Mouse (Mus musculus) forebrain, embryonic 11.5 days (tissue): ENCODE results near the gene Slc11a1. TPM values are rescaled to one million over a fixed set of nuclear protein-coding genes. Genes with fewer than 3 reads are reported as not detected.

ENCODE experiments used
- ATAC-seq: fragments of 200-750 bp; cut with Nextera tagmentation; replicated peaks from 2 replicates; pipeline ENCODE4 v1.8.0; 2017; ENCODE audit warnings: moderate TSS enrichment; ENCODE audit not compliant: low FRiP score
- DNase-seq: peaks from one replicate; pipeline ENCODE4 v3.0.0-alpha.2; 2017; ENCODE audit warnings: low spot score
- H3K27ac ChIP-seq: fragments of 300-500 bp; sonication (generic); 2 replicates; pipeline ENCODE4 v1.5.1; 2014; ENCODE audit warnings: low read depth, low read length
- H3K27me3 ChIP-seq: fragments of 300-500 bp; sonication (generic); 2 replicates; pipeline ENCODE4 v1.6.1; 2014; ENCODE audit warnings: mild to moderate bottlenecking, low read length, mixed read lengths; ENCODE audit not compliant: control insufficient read depth, insufficient read depth
- H3K36me3 ChIP-seq: fragments of 300-500 bp; sonication (generic); 2 replicates; pipeline ENCODE4 v1.6.1; 2014; ENCODE audit warnings: mild to moderate bottlenecking, low read length, moderate library complexity, mixed read lengths; ENCODE audit not compliant: control insufficient read depth, insufficient read depth
- H3K4me1 ChIP-seq: fragments of 300-500 bp; sonication (generic); replicated peaks from 2 replicates; pipeline ENCODE4 v1.6.1; 2014; ENCODE audit warnings: low read length, mixed read lengths; ENCODE audit not compliant: control insufficient read depth, insufficient read depth
- H3K4me2 ChIP-seq: fragments of 300-500 bp; sonication (generic); 2 replicates; pipeline ENCODE4 v1.6.1; 2014; ENCODE audit warnings: low read depth, mild to moderate bottlenecking, low read length, moderate library complexity, mixed read lengths; ENCODE audit not compliant: severe bottlenecking
- H3K4me3 ChIP-seq: fragments of 300-500 bp; sonication (generic); 2 replicates; pipeline ENCODE4 v1.5.1; 2014; ENCODE audit warnings: low read depth, low read length
- H3K9ac ChIP-seq: fragments of 300-500 bp; sonication (generic); 2 replicates; pipeline ENCODE4 v1.6.1; 2014; ENCODE audit warnings: low read length
- H3K9me3 ChIP-seq: fragments of 300-500 bp; sonication (generic); 2 replicates; pipeline ENCODE4 v1.6.1; 2016; ENCODE audit warnings: low read length, mixed read lengths; ENCODE audit not compliant: control insufficient read depth
- WGBS: fragments of 180-500 bp; shearing (Covaris S2); extraction: QIAGEN DNeasy Blood & Tissue Kit; methylation state at CpG from one replicate; pipeline ENCODE4 v1.1.7; 2014; 5-methylcytosine and 5-hydroxymethylcytosine counted together
- polyA plus RNA-seq: library from polyadenylated mRNA; unstranded; fragments of >200 nt; fragmentation: Nextera tagmentation; extraction: Ambion mirVana; gene quantifications from 2 replicates; pipeline ENCODE4 v1.2.1, GENCODE M21; 2014

Gene Slc11a1
- polyA plus RNA-seq, 1 experiment from 2014 or later: 1.9 TPM

DNA sequence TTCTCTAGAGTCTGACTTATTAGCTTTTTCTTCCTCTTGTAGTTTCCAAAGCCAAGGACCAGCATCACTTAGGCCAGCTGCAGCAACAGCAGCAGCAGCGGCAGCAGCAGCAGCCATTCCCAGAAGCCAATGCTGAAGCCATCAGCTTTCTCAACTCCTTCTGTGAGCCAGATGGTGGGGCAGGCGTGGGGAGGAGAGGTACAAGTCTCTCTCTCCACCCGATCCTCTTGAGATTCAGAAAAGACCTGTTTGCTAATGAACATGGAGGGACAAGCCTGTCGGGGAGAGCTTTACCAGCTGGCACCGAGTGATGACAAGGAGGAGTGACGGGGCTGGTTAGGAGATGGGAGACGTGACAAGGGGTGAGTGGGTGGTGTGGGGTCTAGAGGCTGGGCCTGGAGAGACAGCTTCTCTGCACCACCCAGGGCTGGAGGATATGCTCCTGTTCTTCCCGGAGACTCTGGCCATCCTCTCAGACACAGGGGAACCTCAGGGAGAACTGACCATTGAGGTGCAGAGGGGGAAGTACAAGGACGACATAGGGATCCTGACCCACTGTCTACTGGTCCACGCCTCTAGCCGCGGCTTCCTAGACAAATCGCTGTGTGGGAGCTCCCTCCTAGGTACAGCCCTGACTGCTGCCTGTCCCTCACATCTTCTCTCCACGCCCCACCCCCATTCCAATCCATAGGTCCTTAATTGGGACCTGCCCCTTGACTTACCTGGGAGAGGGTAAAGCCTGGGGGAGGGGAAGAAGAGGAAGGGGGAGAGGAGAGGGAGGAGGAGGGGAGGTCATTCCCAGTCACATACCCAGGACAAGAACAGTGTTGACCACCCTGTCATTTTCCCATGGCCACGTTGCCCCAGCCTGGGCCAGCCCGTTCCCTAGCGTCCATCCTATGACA lies 12.4 kb upstream of the Slc11a1 start:
- DNase-seq (no peak), ATAC-seq (no peak)
- no peaks in the 10 kb centered on the region for H3K36me3 ChIP-seq
- no peaks in the 10 kb centered on the region for H3K9me3 ChIP-seq
- WGBS: 70% methylated on average over 17 of the region's 17 CpGs
- H3K9ac ChIP-seq: no peak overlapping the region
- H3K27me3 ChIP-seq: no peaks in the 10 kb centered on the region
- no peaks in the 10 kb centered on the region for H3K4me1 ChIP-seq
- H3K4me2 ChIP-seq: no peak overlapping the region
- no peak overlapping the region for H3K27ac ChIP-seq
- H3K4me3 ChIP-seq: no peak overlapping the region

DNA sequence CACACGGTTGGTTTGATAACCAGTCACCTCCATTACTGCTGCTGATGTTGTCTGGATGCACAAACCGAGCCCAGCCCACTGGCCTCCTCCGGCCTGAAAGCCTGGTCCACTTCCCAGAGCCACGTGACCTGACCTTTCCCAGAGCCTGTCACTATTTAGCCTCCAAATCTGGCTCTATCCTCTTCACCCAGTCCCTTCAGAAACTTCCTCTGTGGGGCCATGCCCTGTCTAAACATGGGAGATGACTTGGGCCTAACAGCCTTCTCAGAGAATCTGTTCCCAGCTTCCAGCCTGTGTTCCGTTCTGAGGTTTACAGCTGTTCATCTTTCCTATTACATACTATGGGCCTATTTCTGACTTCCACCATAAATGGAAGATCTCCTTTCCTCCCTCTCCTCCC lies 11.6 kb upstream of the Slc11a1 start:
- H3K36me3 ChIP-seq: no peaks in the 10 kb centered on the region
- DNase-seq: no peak
- 82% methylated on average over 5 of the region's 5 CpGs for WGBS
- H3K27ac ChIP-seq: no peak overlapping the region
- H3K4me2 ChIP-seq: no peak overlapping the region
- no peaks in the 10 kb centered on the region for H3K9me3 ChIP-seq
- no peak overlapping the region for H3K9ac ChIP-seq
- no peak for ATAC-seq
- peaks cover 2% of the 10 kb centered on the region; the same call in 1 of the 2 replicates for H3K4me1 ChIP-seq
- H3K4me3 ChIP-seq: no peak overlapping the region
- H3K27me3 ChIP-seq: no peaks in the 10 kb centered on the region

DNA sequence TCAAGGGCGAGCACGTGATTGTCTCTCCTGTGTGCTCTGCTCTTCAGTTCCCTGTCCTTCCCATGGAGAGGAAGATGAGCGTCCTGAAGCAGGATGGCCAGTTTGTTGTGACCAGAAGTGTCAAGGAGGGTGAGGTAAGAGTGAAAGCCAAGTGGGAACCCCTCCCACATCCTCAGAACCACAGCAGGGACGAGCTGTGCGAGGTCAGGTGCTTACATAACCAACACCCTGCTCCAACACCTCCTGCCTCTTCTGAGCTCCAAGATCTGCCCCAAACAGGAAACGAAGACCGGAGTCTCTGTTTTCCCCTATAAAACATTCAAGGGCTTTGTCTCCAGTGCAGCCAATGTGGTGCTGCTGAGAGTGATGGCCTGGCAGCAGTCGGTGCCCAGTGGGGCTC lies 10.7 kb upstream of the Slc11a1 start:
- Histone ChIP-seq H3K9me3 (no peaks in the 10 kb centered on the region), H3K4me3 (no peak overlapping the region), H3K27me3 (no peaks in the 10 kb centered on the region), H3K4me1 (peaks cover 2% of the 10 kb centered on the region; the same call in 1 of the 2 replicates), H3K27ac (no peak overlapping the region), H3K4me2 (no peak overlapping the region), H3K9ac (no peak overlapping the region), H3K36me3 (no peaks in the 10 kb centered on the region)
- 88% methylated on average over 8 of the region's 8 CpGs for WGBS
- ATAC-seq (no peak), DNase-seq (no peak)

DNA sequence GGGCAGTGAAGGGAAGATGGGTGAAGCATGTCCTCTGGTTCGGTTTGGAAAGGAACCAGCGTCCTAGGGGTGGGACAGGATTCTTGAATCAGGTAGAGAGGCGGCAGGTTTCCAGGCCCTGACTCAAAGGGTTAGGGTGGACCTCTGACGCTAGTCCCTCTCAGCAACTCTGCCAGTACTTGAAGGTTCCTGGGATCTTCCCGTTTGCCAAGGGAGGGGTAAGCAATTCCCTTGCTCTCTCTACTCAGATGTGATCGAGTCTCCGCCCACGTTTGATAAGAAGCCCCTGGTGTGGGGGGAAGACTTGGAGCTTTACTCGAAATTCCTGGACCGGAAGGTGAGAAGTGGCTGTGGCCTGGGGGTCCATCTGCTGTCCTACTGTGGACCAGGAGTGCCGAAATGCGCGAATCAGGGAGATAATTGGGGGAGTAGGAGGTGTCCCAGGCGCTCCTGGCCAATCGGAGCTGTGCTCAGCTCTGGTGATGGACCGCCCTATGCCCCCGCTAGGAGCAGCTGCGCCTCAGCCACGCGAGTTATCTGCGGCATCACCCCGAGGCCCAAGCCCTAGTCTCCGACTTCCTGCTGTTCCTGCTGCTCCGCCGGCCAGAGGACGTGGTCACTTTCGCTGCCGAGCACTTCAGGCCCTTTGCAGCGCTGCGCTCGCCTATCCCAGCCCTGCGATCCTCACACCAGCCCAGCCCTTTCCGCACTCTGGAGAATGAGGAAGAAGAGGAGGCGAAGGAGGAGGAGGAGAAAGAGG lies 6.9 kb upstream of the Slc11a1 start:
- no peaks in the 10 kb centered on the region for H3K27me3 ChIP-seq
- H3K4me2 ChIP-seq: peak overlapping the region; percentile 52
- ATAC-seq (no peak), DNase-seq (peak; percentile 68)
- peaks cover 2% of the 10 kb centered on the region; the same call in 1 of the 2 replicates for H3K4me1 ChIP-seq
- peak overlapping the region; percentile 14; the same call in 1 of the 2 replicates for H3K4me3 ChIP-seq
- WGBS: 23% methylated on average over 34 of the region's 34 CpGs
- H3K36me3 ChIP-seq: no peaks in the 10 kb centered on the region
- peak overlapping the region; percentile 43 for H3K9ac ChIP-seq
- no peaks in the 10 kb centered on the region for H3K9me3 ChIP-seq
- H3K27ac ChIP-seq: no peak overlapping the region

DNA sequence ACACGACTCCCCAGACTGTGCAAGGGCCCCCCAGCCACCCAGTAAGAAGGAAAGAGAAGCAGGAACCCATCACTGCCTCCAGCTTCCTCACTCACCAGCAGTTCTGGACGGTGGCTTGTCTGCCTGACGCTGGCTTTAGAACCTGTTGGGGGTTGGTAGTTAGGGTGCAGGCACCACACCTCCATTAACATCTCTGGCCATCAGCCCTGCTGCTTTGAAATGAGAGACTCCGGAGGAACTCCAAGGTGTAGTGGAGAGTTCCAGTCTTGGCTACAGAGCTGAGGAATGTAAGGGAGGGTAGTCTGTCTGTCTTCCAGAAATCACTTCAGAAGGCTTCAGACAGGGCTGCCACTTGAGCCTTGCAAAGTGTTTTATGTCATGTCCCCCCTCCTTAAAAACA lies 5.0 kb upstream of the Slc11a1 start:
- no peak for ATAC-seq

DNA sequence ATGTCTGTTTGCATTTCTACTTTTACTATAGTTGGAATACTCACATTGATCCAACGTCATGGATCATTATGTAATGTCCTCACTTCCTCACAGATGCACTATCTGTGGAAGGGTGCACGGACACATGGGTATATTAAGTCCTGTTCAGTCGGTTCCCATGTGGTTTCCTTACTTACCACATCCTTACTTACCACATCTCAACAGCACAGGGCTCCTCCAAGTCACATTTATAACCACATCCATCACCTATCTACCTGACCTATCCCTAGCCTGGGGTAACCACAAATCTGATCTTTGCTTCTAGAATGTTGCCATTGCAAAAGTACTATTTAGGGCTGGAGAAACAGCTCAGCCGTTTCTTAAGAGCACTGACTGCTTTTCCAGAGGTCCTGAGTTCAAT lies 1.6 kb upstream of the Slc11a1 start:
- Histone ChIP-seq H3K4me3 (no peak overlapping the region), H3K4me2 (no peak overlapping the region), H3K4me1 (peaks cover under 1% of the 10 kb centered on the region; the same call in 1 of the 2 replicates), H3K27me3 (no peaks in the 10 kb centered on the region), H3K36me3 (no peaks in the 10 kb centered on the region), H3K27ac (no peak overlapping the region), H3K9ac (no peak overlapping the region), H3K9me3 (no peaks in the 10 kb centered on the region)
- 84% methylated on average over 4 of the region's 4 CpGs for WGBS
- ATAC-seq (no peak), DNase-seq (no peak)

More for the DNA sequence above, 5.0 kb upstream of the Slc11a1 start:
- no peak overlapping the region for H3K9ac ChIP-seq
- no peaks in the 10 kb centered on the region for H3K9me3 ChIP-seq
- no peaks in the 10 kb centered on the region for H3K27me3 ChIP-seq
- no peak overlapping the region for H3K27ac ChIP-seq
- 67% methylated on average over 4 of the region's 4 CpGs for WGBS
- peaks cover 2% of the 10 kb centered on the region; the same call in 1 of the 2 replicates for H3K4me1 ChIP-seq
- no peak for DNase-seq
- no peaks in the 10 kb centered on the region for H3K36me3 ChIP-seq
- H3K4me3 ChIP-seq: no peak overlapping the region
- no peak overlapping the region for H3K4me2 ChIP-seq

DNA sequence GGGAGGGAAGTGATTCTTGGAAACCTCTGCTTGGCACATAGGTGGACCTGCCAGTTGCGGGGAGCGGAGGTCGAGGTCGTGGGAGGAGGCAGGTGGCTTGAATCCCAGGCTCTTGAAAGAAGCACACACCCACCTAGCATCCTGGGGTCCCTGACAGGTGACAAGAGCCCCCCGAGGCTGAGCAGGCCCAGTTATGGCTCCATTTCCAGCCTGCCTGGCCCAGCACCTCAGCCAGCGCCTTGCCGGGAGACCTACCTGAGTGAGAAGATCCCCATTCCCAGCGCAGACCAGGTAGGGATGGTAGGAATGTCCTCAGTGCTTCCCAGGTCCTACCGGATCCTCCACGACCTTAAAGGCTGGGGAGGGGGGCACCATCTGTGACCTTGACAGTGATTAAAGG lies 566 bp downstream of the Slc11a1 start:
- H3K4me1 ChIP-seq: no peaks in the 10 kb centered on the region
- H3K4me2 ChIP-seq: no peak overlapping the region
- H3K4me3 ChIP-seq: no peak overlapping the region
- 82% methylated on average over 10 of the region's 10 CpGs for WGBS
- H3K27ac ChIP-seq: no peak overlapping the region
- H3K9ac ChIP-seq: no peak overlapping the region
- no peaks in the 10 kb centered on the region for H3K9me3 ChIP-seq
- DNase-seq (no peak), ATAC-seq (no peak)
- no peaks in the 10 kb centered on the region for H3K36me3 ChIP-seq
- no peaks in the 10 kb centered on the region for H3K27me3 ChIP-seq

DNA sequence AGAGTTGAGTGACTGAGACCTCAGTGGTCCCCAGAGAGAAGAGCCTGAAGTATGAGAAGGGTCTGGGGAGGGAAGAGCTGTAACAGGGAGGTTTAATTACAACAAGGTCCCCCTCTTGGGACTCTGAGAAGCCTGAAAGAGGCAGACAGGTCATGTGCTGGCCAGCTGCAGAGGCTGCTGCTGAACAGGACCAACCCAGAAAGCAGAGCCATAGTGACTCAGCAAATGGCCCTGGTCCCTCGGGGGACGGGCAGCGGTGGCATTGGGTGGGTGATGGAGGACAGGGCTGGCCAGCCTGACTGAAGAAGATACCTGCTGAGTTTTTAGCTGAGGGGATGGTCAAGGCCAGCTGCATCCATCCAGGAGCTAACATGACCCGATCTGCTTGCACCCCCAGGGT lies 1.4 kb downstream of the Slc11a1 start:
- ATAC-seq: no peak
- Histone ChIP-seq H3K27me3 (no peaks in the 10 kb centered on the region), H3K9me3 (no peaks in the 10 kb centered on the region), H3K27ac (no peak overlapping the region), H3K9ac (no peak overlapping the region), H3K4me3 (no peak overlapping the region), H3K36me3 (no peaks in the 10 kb centered on the region), H3K4me1 (no peaks in the 10 kb centered on the region), H3K4me2 (no peak overlapping the region)
- WGBS: 91% methylated on average over 4 of the region's 4 CpGs
- DNase-seq: no peak
